Mouse (Mus musculus) mouse embryonic stem cell (cell line): ENCODE data around the gene Tmem39a.

Source experiments
- in situ Hi-C, 2 experiments: fragments of 300-500 bp; cut with MboI; formaldehyde crosslinking; loops; 1 replicate in 1 of 2; 3 replicates in 1 of 2; pipeline ENCODE4 v1.14.3; 2019 to 2020; ENCODE audit warnings: low sequenced_read_pairs in 2 of 2, low pct_unique_long_range_greater_than_20kb in 1 of 2, mixed read lengths in 1 of 2; ENCODE audit not compliant: unreplicated experiment in 1 of 2

Tmem39a gene

GRCm38 (mm10) chr16:38584761-38585160 is 26.3 kb downstream of the Tmem39a start:
- in situ Hi-C loops = no loop called here

GRCm38 (mm10) chr16:38585186-38585585 is 26.7 kb downstream of the Tmem39a start:
- in situ Hi-C loops = no loop called here

GRCm38 (mm10) chr16:38587163-38587562 is 28.7 kb downstream of the Tmem39a start:
- in situ Hi-C loops = no loop called here

- in situ Hi-C loops = no loop called here
Observed at GRCm38 (mm10) chr16:38587572-38587971, 29.1 kb downstream of the Tmem39a start.

GRCm38 (mm10) chr16:38591506-38591905 is 33.0 kb downstream of the Tmem39a start:
- in situ Hi-C loops = no loop called here

- in situ Hi-C loops = no loop called here
Observed at GRCm38 (mm10) chr16:38592026-38592678, 33.7 kb downstream of the Tmem39a start.

- in situ Hi-C loops = no loop called here
Observed at GRCm38 (mm10) chr16:38592946-38593345, 34.4 kb downstream of the Tmem39a start.

GRCm38 (mm10) chr16:38594435-38594834 is 35.9 kb downstream of the Tmem39a start:
- in situ Hi-C loops = no loop called here

- in situ Hi-C loops = no loop called here
Observed at GRCm38 (mm10) chr16:38596099-38596498, 37.6 kb downstream of the Tmem39a start.

- in situ Hi-C loops = no loop called here
Observed at GRCm38 (mm10) chr16:38596651-38597050, 38.2 kb downstream of the Tmem39a start.

- in situ Hi-C loops = no loop called here
Observed at GRCm38 (mm10) chr16:38598986-38599680, 40.6 kb downstream of the Tmem39a start.

GRCm38 (mm10) chr16:38602989-38603804 is 44.7 kb downstream of the Tmem39a start:
- in situ Hi-C loops = no loop called here

GRCm38 (mm10) chr16:38606509-38606908 is 48.0 kb downstream of the Tmem39a start:
- in situ Hi-C loops = no loop called here

- in situ Hi-C loops = no loop called here
Observed at GRCm38 (mm10) chr16:38608687-38609086, 50.2 kb downstream of the Tmem39a start.

GRCm38 (mm10) chr16:38609092-38609491 is 50.6 kb downstream of the Tmem39a start:
- in situ Hi-C loops = no loop called here

GRCm38 (mm10) chr16:38612646-38613045 is 54.1 kb downstream of the Tmem39a start:
- in situ Hi-C loops = no loop called here

- in situ Hi-C loops = no loop called here
Observed at GRCm38 (mm10) chr16:38613646-38614045, 55.1 kb downstream of the Tmem39a start.

- in situ Hi-C loops = no loop called here
Observed at GRCm38 (mm10) chr16:38617977-38618376, 59.5 kb downstream of the Tmem39a start.

- in situ Hi-C loops = no loop called here
Observed at GRCm38 (mm10) chr16:38619054-38619453, 60.6 kb downstream of the Tmem39a start.
